Mouse (Mus musculus) lung, embryonic 14.5 days (tissue): ENCODE measurements around the gene 4930426L09Rik. TPM values are rescaled to one million over a fixed set of nuclear protein-coding genes. Genes with fewer than 3 reads are reported as not detected.

Experiments used
- ATAC-seq: fragments of 200-750 bp; cut with Nextera tagmentation; 2 replicates; pipeline ENCODE4 v1.8.0; 2017; ENCODE audit warnings: mild to moderate bottlenecking, moderate TSS enrichment, moderate library complexity; ENCODE audit not compliant: insufficient read depth
- DNase-seq: peaks from one replicate; pipeline ENCODE4 v3.0.0-alpha.2; 2015
- H3K27ac ChIP-seq: fragments of 300-500 bp; sonication (generic); 2 replicates; pipeline ENCODE4 v1.5.1; 2014; ENCODE audit warnings: low read depth, mild to moderate bottlenecking, moderate library complexity
- H3K27me3 ChIP-seq: fragments of 300-500 bp; sonication (generic); 2 replicates; pipeline ENCODE4 v1.6.1; 2014; ENCODE audit warnings: low read length, control low read depth; ENCODE audit not compliant: insufficient read depth
- H3K36me3 ChIP-seq: fragments of 300-500 bp; sonication (generic); 2 replicates; pipeline ENCODE4 v1.6.1; 2014; ENCODE audit warnings: control low read depth; ENCODE audit not compliant: insufficient read depth
- H3K4me1 ChIP-seq: fragments of 300-500 bp; sonication (generic); 2 replicates; pipeline ENCODE4 v1.6.1; 2014; ENCODE audit warnings: antibody characterized with exemption, control low read depth; ENCODE audit not compliant: insufficient read depth
- H3K4me2 ChIP-seq: fragments of 300-500 bp; sonication (generic); 2 replicates; pipeline ENCODE4 v1.6.1; 2014; ENCODE audit warnings: mild to moderate bottlenecking
- H3K4me3 ChIP-seq: fragments of 300-500 bp; sonication (generic); 2 replicates; pipeline ENCODE4 v1.5.1; 2014; ENCODE audit warnings: low read depth, low read length
- H3K9ac ChIP-seq: fragments of 300-500 bp; sonication (generic); 2 replicates; pipeline ENCODE4 v1.6.1; 2014
- H3K9me3 ChIP-seq: fragments of 300-500 bp; sonication (generic); 2 replicates; pipeline ENCODE4 v1.6.1; 2016; ENCODE audit warnings: low read depth, low read length, control low read depth
- CTCF ChIP-seq: IDR thresholded peaks from 2 replicates; pipeline ENCODE4 v1.5.1; 2016; ENCODE audit warnings: antibody characterized with exemption, low read depth
- WGBS: fragments of 180-500 bp; shearing (Covaris S2); extraction: QIAGEN DNeasy Blood & Tissue Kit; methylation state at CpG from one replicate; pipeline ENCODE4 v1.1.7; 2014; 5-methylcytosine and 5-hydroxymethylcytosine counted together
- polyA plus RNA-seq: library from polyadenylated mRNA; unstranded; fragments of >200 nt; fragmentation: Nextera tagmentation; extraction: Ambion mirVana; gene quantifications from 2 replicates; pipeline ENCODE4 v1.2.1, GENCODE M21; 2014

Gene 4930426L09Rik
- polyA plus RNA-seq, 1 experiment from 2014 or later, result 0.57 TPM

DNA sequence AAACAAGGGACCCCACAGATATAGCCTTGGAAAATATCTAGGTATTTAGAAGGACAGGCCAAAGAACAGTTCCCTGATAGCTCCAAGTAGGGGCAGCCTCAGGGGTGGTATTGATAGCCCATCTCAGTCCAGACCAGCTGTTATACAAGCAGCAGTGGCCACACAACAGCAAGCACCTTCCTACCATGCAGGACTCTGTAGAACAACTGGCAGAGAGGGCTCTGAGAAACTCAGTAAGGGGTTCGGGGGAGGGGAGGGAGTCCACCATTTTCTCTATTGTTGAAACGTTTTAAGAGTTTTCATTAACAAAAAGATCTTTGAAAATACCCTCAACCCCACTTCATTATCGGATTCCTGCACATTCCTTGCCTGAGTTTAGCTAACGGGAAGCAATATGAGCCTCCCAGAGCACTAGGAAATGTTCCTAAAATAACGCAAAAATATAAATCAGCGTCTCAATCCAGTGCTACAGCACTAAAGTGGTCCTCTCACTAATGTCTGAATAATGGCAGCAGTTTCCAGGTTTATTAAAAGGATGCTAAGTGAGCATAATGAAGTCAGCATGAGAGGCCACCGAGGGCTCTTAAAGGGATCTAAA is 37.7 kb upstream of the 4930426L09Rik start:
- no peak for ATAC-seq

DNA sequence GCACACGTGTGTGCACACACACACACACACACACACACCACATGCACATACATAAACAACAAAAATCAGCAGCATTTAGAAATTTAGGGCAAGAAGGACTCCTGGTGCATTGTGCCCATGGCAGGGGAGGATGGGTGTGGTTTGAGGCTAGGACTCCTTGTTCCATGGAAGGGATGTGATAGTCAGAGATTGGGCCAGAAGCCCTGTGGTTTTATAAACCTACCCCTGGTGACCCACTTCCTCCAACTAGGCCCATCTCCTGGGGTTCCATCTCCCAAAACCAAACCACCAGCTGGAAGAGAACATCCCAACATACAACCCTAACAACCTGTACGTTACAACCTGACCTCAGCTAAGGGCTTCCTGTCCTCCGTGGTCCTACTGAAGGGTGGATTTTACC is 35.6 kb upstream of the 4930426L09Rik start:
- Histone ChIP-seq H3K36me3 (no peaks in the 10 kb centered on the region), H3K4me3 (no peak overlapping the region), H3K4me2 (no peak overlapping the region), H3K9me3 (no peaks in the 10 kb centered on the region), H3K27me3 (no peaks in the 10 kb centered on the region), H3K4me1 (no peaks in the 10 kb centered on the region), H3K27ac (no peak overlapping the region), H3K9ac (no peak overlapping the region)
- WGBS, result 86% methylated on average over 3 of the region's 3 CpGs
- no peak for ATAC-seq
- TF ChIP-seq CTCF, result no peak
- DNase-seq, result no peak

More for the DNA sequence above, 37.7 kb upstream of the 4930426L09Rik start:
- no peaks in the 10 kb centered on the region for H3K27me3 ChIP-seq
- no peaks in the 10 kb centered on the region for H3K4me1 ChIP-seq
- H3K36me3 ChIP-seq, result no peaks in the 10 kb centered on the region
- no peak overlapping the region for H3K9ac ChIP-seq
- no peak for DNase-seq
- no peaks in the 10 kb centered on the region for H3K9me3 ChIP-seq
- no peak overlapping the region for H3K4me3 ChIP-seq
- WGBS, result 56% methylated on average over 7 of the region's 7 CpGs
- H3K4me2 ChIP-seq, result no peak overlapping the region
- TF ChIP-seq CTCF, result no peak
- H3K27ac ChIP-seq, result no peak overlapping the region

DNA sequence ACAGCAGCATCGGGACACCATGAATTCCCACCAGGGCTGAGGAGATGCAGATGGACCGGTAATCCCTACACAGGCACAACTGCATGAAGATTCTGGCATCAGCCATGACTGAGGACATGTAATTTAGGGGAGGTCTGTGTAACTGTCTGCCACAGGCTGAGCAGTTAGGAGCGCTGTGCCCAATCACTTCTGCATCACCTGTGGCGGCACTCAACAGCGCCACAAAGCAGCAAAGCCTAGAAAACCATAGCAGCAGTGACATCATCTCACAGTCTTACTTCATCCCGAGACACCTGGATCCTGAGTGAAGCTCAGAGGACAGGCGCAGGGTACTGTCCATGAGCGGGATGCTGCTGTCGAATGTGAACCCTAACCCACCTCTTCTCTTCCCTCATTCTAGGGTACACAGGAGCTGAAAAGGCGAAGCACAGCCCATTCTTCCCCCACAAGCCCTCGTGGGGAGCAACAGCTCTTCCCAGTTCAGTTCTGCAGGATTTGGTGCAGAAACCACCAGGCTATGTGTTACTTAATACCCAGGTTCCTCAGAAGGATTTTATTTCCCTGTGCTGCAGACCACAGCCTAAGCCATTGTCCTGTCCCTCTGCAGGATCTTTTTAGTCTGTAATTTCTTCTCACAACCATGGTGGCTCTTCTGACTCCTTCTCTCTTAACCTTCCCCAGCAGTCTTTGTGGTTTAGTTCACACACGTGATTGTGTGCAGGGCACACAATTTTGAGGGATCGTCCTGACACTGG is 34.7 kb upstream of the 4930426L09Rik start:
- no peak for ATAC-seq
- TF ChIP-seq CTCF, result no peak
- no peaks in the 10 kb centered on the region for H3K4me1 ChIP-seq
- H3K4me3 ChIP-seq, result no peak overlapping the region
- H3K9ac ChIP-seq, result no peak overlapping the region
- H3K4me2 ChIP-seq, result no peak overlapping the region
- 81% methylated on average over 13 of the region's 13 CpGs for WGBS
- H3K27ac ChIP-seq, result no peak overlapping the region
- H3K27me3 ChIP-seq, result no peaks in the 10 kb centered on the region
- H3K36me3 ChIP-seq, result no peaks in the 10 kb centered on the region
- no peaks in the 10 kb centered on the region for H3K9me3 ChIP-seq
- DNase-seq, result no peak

DNA sequence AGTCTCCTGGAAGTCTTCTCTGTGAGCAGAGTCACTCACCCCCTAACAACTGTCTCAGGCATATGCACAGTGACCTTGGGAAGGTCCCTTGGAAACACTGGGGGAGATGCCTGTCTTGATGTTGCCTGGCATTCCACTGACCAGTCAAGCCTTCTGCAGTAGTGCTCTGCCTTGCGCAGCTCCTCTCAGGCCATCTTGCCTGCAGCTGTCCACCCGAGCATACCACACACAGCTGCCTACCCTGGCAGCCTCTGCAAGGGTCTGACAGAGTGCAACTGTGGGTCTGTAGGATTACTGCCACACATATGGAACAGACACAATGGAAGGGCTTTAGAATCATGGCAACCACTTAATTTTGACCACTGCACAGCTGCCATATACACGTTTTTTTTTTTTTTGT is 33.0 kb upstream of the 4930426L09Rik start:
- H3K4me3 ChIP-seq, result no peak overlapping the region
- TF ChIP-seq CTCF, result no peak
- no peak overlapping the region for H3K27ac ChIP-seq
- H3K36me3 ChIP-seq, result no peaks in the 10 kb centered on the region
- no peaks in the 10 kb centered on the region for H3K9me3 ChIP-seq
- H3K9ac ChIP-seq, result no peak overlapping the region
- DNase-seq, result no peak
- H3K4me1 ChIP-seq, result 0 out of 2 replicates have a peak, but pooled peaks cover 5% of the 10 kb centered on the region
- no peaks in the 10 kb centered on the region for H3K27me3 ChIP-seq
- H3K4me2 ChIP-seq, result no peak overlapping the region
- no peak for ATAC-seq
- 76% methylated on average over 3 of the region's 3 CpGs for WGBS

DNA sequence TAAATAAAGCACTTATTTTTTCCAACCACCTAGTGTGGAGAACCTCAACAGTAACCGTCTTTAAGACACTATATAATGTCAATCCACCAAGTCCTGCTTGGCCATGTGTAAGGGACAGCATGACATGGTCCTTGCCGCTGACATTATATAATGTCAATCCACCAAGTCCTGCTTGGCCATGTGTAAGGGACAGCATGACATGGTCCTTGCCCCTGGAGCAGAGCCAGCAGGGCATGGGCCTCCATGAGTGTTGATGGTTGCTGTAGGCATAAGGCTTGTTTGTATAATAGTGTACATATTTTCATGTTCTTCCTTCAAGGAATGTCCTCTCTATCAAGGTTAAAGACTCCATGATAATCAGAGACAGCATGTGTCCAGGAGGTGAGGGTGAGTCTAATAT is 32.2 kb upstream of the 4930426L09Rik start:
- H3K4me3 ChIP-seq, result no peak overlapping the region
- 0 out of 2 replicates have a peak, but pooled peaks cover 5% of the 10 kb centered on the region for H3K4me1 ChIP-seq
- H3K9me3 ChIP-seq, result no peaks in the 10 kb centered on the region
- no peaks in the 10 kb centered on the region for H3K27me3 ChIP-seq
- H3K27ac ChIP-seq, result no peak overlapping the region
- no peak overlapping the region for H3K9ac ChIP-seq
- ATAC-seq (no peak), DNase-seq (no peak)
- H3K36me3 ChIP-seq, result no peaks in the 10 kb centered on the region
- no peak for TF ChIP-seq CTCF
- no peak overlapping the region for H3K4me2 ChIP-seq
- WGBS, result 92% methylated on average over 2 of the region's 2 CpGs

DNA sequence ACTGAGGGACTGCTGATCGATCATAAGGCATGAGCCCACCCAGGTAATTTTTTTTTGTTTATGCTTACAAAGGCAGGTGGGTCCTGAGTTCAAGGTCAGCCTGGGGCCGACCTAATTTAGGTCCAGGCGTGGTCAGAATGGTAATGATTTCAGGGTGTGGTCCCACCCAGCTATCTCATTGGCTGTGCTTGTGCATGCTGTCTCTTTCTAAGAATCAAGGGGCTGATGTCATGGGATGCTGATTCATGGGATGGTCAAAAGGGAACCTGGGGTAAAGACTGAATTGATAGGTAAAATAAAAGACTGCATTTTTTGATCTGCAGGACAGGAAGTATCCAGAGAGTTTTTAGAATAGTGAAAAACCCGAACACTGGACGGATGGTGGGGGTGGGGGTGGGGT is 31.6 kb upstream of the 4930426L09Rik start:
- Histone ChIP-seq H3K27me3 (no peaks in the 10 kb centered on the region), H3K9ac (no peak overlapping the region), H3K4me2 (no peak overlapping the region), H3K4me3 (no peak overlapping the region), H3K27ac (no peak overlapping the region), H3K4me1 (0 out of 2 replicates have a peak, but pooled peaks cover 5% of the 10 kb centered on the region), H3K36me3 (no peaks in the 10 kb centered on the region), H3K9me3 (no peaks in the 10 kb centered on the region)
- no peak for TF ChIP-seq CTCF
- DNase-seq (no peak), ATAC-seq (no peak)
- 82% methylated on average over 5 of the region's 5 CpGs for WGBS

DNA sequence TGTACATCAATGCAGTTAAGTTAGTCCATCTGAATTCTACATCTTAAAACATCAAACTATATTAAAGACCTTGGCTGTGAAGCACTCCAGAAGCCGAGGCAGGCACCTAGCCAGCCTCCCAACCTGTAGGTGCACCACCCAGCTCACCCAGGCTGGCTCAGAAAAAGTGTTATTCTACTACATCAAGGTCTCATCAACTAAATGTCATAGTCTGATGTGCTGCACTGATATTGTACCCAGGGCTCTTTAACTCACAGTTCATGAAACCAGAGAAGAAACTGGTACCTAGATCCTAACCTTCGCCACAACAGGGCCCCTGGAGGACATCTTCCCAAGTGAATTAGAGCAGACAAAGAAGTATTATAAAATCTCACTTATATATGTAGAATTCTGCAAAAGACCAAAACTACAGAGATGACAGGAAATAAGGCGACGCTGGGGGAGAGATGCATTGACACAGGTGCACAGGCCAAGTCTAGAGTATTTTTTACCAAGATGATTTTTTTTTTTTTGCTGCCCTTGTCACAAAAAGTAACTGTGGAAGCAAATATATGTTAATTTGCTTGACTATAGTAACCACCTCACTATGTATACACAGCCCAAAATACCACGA is 30.6 kb upstream of the 4930426L09Rik start:
- DNase-seq, result no peak
- Histone ChIP-seq H3K27me3 (no peaks in the 10 kb centered on the region), H3K4me1 (0 out of 2 replicates have a peak, but pooled peaks cover 5% of the 10 kb centered on the region), H3K4me2 (no peak overlapping the region), H3K36me3 (no peaks in the 10 kb centered on the region), H3K4me3 (no peak overlapping the region), H3K9me3 (no peaks in the 10 kb centered on the region), H3K27ac (no peak overlapping the region), H3K9ac (no peak overlapping the region)
- ATAC-seq, result no peak
- WGBS, result 94% methylated on average over 5 of the region's 5 CpGs
- no peak for TF ChIP-seq CTCF
